Mouse (Mus musculus) cerebellum, adult 2 months (tissue): ENCODE measurements at regions not wholly inside any gene's neighbourhood (a gene's known extent, or its start where the extent isn't known, plus 50 kb on each side); places are given as distances from the start of the nearest gene placed in this dataset.

Source experiments
- CTCF ChIP-seq: fragments of 200-500 bp; IDR thresholded peaks from 2 replicates; pipeline ENCODE4 v1.5.1; 2011; ENCODE audit warnings: low read depth, mild to moderate bottlenecking, control low read depth, low read length, moderate library complexity, borderline replicate concordance; ENCODE audit not compliant: insufficient read depth
- POLR2A ChIP-seq: fragments of 200-500 bp; IDR thresholded peaks from 2 replicates; pipeline ENCODE4 v1.6.1; 2011; ENCODE audit warnings: low read length, control low read depth, borderline replicate concordance; ENCODE audit not compliant: insufficient read depth

DNA sequence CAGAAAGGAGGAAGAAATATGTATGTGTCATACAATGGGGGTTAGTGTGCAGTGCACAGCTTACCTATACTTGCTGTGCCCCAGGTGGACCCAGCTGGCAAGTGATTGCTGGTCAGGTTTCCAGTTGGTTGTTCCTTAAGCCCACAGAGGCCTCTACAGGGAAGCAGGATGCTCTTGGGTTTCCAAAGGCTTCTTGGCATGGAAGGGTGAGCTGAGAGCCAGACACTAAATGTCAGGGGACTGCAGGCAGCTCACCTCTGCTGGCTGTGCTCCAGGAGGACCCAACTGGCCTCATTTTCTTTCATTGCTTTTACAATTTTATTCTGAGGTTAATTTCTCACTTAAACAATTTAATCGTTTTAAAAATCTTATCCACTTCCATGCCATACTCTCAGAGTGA lies 108.1 kb downstream of the Gm10184 start:
- no peak for TF ChIP-seq POLR2A
- no peak for TF ChIP-seq CTCF
